Mouse (Mus musculus) urinary bladder, postnatal 10 days (tissue): ENCODE results near the gene Rbbp8nl.

Experiments used
- DNase-seq: peaks from one replicate; pipeline ENCODE4 v3.0.0; 2022; ENCODE audit warnings: low spot score

The Rbbp8nl gene

DNA sequence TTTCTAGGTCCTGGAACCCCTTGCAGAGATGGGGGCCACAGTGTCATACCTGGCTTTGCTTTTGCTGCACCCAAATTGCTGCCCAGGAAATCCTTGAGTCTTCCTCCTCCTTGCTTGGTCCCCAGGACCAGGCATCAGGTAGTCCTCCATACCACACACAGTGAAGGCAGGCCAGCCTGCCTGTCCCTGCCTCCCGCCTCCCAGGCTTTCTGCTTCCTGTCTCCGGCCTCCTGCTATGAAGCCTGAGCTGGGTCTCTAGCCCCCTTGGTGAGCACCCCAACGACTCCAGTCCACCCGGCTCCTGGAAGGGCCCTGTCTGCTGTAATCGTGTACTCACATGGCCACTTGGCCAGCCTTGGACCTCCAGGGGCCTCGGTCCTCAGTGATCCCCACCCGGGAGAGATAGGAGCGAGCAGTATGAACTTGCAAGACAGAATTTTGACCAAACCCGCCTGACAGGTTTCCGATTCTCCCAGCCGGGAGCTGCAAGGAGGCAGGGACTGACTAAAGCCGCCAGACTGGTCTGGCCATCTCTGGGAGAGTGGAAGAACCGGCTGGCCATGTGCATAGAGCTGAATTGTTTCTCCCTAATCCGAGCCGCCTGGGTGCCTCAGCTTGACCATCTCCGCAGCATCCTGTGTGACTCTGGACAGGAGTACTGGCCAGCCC, at the start of gene Rbbp8nl:
Gene Rbbp8nl (minus strand): TSS at position 440 of the 669 bp plus-strand sequence.
- DNase-seq, result peak; percentile 27

DNA sequence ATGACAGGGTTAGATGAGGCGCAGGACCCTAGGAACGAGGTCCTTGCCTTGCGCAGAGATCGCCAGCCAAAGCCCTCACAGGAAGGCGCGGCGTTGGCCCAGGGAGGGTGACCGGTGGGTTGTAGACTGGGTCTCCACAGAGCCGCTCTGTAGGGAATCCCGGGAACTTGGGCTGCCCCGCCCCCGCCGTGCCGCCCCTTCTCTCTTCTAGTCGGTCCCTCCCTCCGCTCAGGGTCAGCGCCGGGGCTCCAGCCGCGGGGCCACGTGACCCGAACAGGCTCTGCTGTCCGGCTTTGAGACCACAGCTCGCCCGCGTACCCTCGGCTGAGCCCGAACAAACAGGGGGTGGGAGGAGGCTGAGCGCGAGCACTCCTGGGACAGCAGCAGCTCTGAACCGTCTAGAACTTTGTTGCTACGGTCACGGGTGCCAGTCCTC, 44.9 kb upstream of the Rbbp8nl start, which contains the start of gene Gata5:
Gene Gata5 (minus strand): TSS at position 149 of the 436 bp plus-strand sequence.
- DNase-seq, result peak; percentile 56

DNA sequence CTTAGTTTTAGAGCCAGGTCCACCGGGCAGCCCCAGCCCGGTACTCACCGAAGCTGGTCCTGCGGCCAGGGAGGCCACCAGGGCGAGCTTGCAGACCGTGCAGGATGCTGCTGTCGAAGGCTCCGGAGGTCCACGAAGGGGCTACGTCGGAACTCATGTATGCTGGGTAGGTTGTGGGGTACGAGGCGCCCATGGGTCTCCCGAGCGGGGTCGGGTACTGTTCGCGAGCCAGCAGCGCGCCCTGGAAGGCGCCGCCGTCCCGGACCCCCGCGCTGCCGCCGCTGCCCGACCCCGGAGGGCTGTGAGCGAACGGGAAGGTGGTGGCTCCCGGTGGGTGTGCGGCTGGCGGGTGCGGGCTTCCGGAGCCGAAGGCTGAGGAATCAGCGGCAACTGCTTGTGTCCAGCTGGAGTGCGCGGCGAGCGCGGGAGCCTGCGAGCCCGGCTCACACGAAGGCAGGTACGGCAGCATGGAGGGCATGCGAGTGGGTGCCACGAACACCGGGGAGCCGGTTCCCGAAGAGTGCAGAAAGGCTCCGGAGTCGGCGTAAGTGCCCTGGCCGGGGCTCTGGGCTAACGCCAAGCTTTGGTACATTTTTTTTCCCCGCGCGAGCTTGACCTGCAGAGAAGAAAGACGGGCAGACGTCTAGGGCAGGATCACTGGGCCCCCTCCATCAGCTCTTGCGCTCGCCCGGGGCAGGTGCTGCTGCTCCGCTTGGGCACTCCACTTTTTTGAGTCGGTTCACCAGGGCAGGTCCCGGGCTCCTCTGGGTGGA, 44.3 kb upstream of the Rbbp8nl start:
- no peak for DNase-seq

DNA sequence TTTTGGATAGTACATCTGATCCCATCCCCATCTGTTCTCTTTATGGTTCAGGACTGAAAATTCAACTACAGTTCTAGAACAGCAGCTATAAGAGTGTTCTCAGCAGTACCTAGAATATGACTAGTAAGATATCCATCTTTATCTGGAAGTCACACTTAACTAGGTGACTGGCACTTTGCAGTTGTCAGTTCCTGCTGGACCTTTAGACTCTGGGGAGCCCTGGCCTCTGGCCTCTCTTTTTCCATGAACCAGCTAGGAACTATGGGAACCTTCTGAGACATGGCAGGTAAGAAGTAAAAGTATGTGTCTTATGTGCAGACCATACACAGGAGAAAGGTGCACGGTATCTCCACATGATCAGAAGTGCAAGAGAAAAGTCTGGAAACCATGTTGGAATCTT, 39.8 kb upstream of the Rbbp8nl start:
- no peak for DNase-seq

DNA sequence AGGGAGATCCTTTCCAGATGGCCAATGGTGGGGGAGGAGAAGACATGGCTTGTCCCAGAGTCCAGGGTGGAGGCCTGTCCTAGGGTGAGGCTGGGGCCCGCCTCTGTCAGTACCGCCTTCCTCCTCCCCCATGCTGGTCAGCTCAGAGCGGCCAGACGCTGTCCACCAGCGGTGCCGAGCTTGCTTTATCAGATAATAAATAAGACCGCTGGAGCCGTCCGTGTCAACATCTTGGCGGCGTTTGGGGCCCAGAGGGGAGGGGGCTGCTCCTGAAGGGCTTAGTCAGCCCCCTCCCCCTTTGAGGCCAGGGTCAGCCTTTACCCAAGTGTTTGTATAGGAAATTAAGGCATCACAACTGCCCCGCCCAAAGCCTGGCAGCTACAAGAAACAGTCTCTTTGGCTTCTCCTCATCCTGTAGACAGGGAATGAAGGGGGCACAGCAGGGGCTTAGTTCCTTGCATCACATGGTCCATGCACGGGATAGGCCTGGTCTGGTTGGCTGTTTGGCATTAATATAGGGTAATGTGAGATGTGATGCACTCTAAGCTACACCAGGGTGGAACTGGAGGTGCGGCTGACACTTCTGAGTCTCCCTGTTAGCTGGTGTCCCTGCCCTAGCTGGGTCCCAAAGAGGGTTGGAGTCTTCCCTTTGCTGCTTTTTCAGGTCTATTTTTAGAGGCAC, 33.1 kb upstream of the Rbbp8nl start:
- no peak for DNase-seq

DNA sequence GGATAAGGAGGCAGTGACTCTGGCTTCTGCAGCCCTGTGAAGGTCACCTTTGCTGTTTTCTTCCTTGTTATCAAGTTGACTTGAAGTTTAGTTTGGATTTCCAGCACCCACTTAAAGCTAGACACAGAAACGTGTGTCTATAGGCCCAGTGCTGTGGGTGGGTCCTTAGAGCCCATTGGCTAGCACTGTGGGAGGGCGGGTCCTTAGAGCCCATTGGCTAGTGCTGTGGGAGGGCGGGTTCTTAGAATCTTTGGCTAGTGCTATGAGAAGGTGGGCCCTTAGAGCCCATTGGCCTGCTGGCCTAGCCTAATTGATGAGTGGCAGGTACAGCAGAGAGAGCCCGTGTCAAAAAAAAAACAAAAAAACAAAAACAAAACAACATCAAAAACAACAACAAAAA, 30.5 kb upstream of the Rbbp8nl start:
- no peak for DNase-seq

DNA sequence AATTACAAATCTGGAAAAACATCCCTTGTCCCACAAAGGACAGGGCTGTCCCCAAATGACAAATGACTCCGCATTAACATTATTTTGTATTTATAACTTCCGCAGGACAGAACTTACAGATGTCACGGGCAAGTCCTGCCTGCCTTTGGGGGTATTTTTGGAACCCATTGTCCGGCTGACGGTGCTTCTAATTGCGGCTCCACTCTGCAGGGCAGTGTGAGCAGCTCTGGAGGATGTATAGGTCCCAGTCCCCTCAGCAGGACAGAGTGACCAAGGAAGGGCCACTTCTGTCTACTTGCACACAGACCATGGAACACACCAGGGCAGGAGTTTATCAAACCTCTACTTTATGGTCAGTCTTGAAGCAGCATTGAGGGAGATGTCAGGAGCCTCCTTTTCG, 27.9 kb upstream of the Rbbp8nl start:
- DNase-seq, result no peak

DNA sequence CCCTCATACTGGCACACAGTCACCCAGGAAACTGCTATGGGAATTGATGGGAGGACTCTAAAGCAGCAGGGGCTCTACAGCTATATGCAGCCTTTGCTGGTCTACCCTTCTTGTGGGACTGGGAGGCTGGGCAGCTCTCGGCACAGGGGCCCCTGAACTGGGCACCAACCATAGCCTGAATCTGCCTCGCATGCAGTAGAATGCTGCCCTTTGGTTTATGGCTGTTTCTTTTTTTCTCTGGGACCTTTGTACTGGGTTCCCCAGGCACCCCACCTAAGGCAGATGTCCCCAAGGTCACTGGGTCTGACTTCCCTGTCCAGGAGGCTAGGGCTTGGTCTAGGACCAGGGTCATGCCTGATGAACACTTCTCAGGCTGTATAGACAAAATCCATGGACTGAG, 24.6 kb upstream of the Rbbp8nl start:
- DNase-seq, result no peak

DNA sequence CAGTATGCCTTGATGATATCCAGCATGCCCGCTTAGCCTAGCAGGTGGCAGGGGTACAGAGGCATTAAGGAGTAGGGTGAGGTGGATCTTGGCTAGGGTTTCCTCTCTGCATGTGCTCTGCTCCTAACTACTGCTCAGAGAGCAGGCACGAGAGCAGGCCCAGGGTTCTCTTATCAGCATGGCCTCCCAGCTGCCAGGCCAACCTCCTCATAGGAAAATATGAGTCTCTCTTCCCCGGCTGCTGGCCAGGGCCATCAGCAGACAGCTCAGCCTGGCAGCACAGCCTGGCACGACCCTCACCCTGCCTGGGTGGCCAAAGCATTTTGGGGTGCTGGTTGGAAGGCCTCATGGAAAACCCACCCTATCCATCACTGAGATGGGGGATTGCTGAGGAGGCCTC, 21.5 kb upstream of the Rbbp8nl start:
- no peak for DNase-seq

DNA sequence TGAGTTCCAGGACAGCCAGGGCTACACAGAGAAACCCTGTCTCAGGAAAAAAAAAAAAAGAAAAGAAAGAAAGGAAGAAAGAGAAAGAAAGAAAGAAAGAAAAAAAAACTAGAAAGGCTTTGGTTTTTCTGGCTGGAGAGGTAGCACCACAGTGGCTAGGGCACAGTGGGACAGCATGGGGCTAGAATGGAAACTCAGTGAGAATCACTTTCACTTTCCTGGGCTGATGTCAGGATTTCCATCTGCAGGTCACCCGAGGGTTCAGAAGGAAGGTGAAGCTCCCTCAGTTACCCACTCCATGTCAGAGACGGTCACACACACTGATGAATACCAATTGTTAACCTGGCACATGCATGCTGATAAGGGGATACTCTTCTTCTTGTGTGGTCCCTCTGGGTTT, 18.0 kb upstream of the Rbbp8nl start:
- DNase-seq, result no peak

DNA sequence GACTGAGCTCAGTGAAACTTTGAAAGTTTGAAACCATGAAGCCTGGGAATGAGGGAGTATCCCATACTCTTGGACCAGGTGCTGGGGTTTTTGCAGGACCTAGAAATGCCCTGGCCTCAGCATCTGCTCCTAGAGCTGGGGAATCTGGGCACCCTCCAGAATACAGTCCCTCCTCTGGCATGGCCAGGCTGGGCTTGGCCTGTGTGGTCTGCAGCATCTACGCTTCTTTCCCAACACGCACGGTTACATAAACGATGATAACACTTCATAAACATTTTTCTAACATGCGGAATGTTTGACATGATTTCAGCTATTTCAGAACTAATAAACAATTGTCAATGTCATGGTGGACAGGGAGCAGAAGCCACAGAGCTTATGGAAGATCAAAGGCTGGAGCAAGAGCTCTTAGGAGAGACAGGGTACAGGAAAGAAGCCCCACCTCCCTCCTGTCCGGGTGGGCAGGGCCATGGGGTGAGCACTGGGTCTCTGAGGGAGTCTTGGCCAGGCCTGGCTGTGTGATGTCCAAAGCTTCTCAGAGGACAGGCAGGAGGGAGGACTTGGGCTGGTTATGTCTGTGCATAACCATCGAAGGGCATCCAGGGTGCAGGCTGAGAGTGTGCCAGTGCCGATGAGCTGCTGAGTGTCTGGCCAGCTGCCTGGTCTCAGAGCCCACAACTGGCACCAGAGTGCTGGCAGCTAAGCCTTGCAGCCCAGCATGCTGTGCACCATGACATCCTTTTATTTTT, 16.9 kb upstream of the Rbbp8nl start:
- DNase-seq, result peak; percentile 26

DNA sequence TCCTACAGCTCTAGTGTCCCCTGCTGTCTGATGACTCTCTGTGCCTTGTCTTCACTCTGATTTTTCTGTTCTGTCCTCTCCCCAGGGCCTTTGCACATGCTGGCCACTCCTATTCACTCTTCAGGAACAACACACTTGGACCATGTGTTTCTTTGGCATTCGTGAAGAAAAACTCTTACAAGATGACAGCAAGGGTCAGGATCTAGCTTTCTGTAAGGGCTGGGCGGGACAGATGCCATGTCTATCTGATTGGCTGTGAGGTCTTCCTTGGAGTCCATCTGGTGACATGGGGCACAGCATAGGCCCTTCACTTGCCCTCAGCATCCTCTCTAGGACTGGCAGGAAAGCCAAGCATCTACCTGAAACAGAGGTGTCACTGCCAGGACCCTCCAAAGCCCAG, 16.3 kb upstream of the Rbbp8nl start:
- DNase-seq, result no peak

DNA sequence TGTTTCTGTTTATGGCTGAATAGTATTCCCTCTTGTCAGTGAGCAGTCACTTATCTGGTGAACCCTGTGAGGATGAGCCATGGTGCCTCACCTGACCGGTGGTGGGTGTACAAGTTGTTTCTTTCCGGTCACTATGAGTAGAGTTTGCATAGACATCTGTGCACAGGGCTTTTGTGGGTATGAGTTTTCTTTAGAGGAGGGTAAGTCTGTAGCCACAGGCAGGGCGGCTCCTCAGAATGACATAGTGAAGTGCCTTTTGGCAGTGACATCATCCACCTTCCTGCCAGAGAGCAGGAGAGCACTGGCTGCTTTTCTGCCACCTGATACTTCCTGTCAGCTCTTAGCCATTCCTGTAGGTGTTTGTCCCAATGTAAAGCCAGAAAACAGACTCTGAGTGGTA, 15.8 kb upstream of the Rbbp8nl start:
- DNase-seq, result no peak

DNA sequence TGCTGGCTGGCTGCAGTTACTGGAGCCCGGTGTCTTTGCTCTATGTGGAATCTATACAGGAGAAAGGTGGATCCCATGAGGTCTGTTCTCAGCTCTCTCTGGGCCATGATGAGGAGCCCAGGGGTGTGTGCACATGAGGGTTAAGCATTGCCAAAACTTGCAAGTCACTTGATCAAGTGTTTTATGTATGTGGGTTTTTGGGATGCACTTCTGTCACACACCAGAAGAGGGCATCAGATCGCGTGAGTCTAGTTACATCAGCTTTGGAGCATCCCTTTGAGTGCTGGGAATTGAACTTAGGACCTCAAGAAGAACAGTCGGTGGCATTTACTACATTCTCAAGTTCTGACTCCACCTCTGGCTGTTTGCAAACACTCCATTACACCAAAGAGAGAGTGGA, 14.9 kb upstream of the Rbbp8nl start:
- DNase-seq, result no peak

DNA sequence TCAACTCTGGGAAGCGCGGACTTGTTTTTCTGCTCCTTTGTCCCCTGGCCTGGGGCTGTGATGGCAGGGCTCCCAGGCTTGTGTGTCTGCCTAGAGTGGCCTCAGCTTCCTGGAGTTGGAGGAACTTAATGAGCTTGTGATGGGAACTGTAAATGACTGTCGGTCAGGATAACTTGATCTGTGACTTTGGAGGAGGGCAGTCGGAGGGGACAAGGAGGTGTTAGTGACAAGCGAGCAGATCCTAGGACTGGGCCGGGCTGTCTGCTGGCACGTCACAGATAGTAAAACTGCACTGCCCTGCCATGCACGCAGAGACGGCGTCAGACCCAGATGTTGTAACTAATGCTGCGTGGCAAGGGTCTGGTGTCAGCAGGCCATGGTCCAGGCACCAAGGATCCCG, 13.8 kb upstream of the Rbbp8nl start:
- DNase-seq, result no peak

DNA sequence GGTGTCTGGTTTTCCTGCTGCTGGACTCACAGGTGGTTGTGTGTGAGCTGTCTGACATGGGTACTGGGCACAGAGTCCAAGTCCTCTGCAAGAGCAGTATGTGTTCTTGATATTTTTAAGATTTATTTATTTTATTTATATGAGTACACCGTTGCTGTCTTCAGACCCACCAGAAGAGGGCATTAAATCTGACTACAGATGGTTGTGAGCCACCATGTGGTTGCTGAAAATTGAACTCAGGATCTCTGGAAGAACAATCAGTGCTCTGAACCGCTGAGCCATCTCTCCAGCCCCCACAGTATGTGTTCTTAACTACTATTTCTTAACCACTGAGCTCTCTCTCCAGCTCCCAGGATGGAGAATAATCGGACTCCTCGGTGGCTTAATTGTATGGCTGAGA, 12.5 kb upstream of the Rbbp8nl start:
- DNase-seq, result no peak

DNA sequence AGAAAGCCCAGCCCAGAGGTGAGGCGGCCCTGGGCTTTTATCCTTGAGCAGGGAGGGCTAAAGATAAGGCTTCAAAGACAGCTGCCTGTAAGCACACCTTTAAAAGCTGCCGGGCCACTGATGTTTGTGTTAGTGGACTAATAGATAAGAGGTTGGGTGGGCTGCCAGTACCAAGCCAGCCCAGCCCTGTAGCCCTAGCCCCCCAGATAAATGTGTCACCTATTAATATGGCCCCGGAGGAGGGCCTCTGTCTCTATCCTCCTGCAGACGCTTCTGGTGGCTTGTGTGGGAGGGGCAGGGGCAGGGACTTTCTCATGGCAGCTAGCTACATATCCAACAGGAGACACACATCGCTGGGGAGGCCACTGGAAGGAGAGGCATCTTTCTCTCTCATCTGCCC, 11.1 kb upstream of the Rbbp8nl start:
- no peak for DNase-seq

DNA sequence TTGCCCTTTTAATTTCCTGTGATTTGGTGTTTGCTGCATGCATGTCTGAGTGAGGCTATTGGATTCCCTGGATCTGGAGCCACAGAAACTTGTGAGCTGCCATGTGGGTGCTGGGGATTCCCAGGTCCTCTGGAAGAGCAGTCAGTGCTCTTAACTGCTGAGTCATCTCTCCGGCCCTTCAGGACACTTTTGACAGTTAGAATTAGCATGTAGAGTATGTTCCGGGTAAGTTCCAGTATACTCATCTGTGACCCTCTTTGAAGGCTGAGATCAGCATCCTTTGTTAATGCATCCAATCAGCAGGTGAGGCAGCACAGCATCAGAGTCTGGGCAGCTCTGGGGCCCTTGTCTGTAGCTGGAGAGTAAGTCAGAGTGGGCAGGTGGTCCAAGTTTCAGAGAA, 10.6 kb upstream of the Rbbp8nl start:
- DNase-seq, result no peak

DNA sequence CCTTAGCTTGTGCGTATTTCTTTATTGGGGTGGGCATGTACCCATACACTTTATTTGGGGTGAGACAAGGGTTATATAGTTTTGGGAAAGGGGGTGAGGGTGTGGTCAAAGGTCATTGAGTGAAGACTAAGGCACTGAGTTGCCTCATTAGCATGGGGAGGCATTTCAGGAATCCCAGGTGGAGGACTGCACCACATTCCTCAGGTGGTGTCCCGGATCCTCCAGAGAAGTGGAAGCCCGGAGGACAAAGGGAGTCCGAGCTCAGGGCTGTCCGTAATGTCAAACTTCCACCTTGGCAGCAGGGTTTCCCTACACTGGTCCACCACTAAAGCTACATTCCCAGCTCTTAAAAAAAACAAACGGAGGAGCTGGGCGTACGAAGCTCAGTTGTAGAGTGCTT, 3.2 kb upstream of the Rbbp8nl start:
- no peak for DNase-seq

DNA sequence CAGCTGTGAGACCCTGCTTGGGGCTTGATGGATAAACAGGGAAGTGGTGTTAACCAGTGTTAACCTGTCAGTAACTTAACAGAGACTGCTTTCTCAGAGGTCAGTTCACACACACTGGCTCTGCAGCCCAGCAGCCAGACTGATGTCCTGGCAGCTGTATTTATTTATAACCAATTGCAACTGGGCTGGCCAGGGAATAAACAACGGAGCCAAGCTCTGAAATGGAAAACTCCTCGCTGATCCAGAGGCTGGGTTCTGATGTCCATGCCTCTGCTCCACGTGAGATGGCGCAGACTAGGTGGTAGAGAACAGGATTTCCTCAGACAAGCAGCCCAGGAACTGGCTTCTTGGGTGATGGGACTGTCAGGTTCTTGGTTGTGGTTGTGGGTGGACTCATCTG, 2.3 kb upstream of the Rbbp8nl start:
- DNase-seq, result no peak

DNA sequence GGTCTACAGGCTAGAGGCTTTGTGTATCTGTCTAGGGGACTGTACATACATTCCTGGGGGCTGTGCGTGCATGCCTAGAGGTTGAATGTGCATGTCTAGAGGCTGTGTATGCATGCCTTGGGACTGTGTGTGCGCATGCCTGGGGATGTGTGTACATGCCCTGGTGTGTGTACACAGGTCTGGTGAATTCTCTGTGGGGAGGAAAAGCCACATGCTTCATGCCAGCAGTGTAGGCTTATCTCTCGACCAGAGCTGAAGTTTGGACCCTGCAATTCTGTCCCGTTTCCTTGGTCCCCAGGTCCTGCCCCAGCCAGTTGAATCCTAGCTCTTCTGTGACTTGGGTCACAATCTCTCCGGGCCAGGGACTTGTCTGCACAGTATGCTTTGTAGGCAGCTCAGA, 1.9 kb upstream of the Rbbp8nl start:
- DNase-seq, result no peak

DNA sequence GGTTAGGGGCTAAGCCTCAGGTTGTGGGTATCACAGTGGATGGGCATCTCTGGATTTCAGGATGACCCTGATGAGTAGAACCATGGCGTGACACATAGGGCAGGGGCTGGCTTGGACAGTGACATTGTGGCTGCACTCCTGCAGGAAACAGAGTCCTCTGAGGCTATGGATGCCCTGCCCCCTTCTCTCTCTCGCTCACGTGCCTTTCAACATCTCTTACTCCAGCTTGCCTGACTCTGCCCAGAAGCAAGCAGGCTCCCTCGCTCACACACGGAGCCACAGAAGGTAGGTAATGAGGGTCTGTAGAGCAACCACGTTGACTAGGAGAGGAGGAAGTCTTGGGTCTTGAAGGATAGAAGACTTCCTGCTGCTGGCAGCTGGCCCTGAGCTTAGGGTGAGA, 824 bp upstream of the Rbbp8nl start:
- DNase-seq, result no peak
